Mouse (Mus musculus) lung, postnatal 36 days (tissue): ENCODE data around the gene Mrgprb8.
"Not testable (repeated sequence)": the region's sequence is repeated elsewhere in the genome, so short reads cannot be mapped to it uniquely, and the experiment has no call there.

Experiments
- DNase-seq: peaks from one replicate; pipeline ENCODE4 v3.0.0; 2022; ENCODE audit warnings: mixed read lengths

Mrgprb8 gene

DNA sequence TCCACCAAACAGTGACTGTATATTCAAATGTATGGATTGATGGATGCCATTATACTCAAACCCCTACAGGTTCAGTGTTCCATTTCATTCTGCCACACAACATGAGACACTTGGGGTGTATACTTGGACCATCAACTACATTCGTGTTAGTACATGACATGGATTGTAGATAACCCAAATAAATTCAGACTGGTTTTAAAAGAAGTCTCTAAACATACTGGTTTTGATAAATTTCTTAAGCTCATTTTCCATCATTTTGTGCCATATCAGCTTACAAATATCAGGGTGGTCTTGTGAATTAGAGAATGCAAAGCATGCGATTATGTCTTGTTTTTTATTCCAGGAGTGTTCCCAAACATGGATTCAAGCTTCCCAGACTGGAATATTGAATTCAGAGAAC, at the start of gene Mrgprb8:
Gene Mrgprb8, plus strand, starts transcription at position 301 of the 400 bp plus-strand sequence.
- DNase-seq: no peak

DNA sequence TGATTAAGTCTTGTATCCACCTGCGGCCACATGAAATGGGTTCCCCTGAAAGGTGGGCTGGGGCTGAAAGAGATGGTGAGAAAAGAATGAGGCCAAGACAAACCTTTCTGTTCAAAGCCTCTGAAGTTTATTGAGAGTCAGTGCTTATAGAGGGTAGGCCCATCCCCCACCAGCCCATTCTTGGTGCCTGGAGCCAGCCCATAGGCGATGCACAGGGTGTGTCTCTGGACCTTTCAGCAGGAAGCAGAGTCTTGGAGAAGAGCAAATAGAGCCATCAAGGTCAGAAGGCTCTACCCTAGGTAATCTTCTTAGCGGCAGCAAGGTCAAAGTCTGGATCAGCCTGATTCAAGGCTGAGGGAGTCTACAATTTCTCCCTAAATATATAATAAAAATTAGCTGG, 47.6 kb downstream of the Mrgprb8 start:
- DNase-seq: not testable (repeated sequence)

DNA sequence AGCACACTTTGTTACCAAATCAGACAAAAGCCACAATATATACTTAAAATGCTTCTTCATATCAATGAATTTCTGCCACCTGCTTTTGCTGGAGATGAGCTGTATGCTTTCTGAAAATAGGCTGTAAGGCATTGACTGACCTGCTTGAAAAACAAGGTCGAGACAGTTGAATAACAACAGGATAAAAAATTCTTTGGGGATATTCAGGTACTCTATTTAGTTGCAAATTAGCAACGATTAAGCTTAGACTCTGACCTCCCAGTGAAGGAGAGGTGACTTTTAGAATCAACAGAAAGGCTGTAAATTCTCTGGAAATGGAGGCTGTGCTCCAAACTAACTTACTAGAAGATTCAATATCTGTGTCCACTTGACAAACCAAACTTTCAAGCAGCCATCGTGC, 48.3 kb downstream of the Mrgprb8 start:
- DNase-seq: no peak
